30 mouse cellular contexts compared by ENCODE assay signal in genomic region chr6:95244911-95245310, GRCm38 (mm10).
DNase-seq lines count a peak whose midpoint lies in the region; ATAC-seq lines count a peak whose summit lies in the region.
"Had no signal": no experiment of that assay in that cellular context is flagged by ENCODE, and none has a peak within 500 bp of the region (broad histone marks: within the 10 kb centered on the region; RNA-seq: fewer than 3 reads in every experiment).

No protein-coding gene starts in this region.

- intact Hi-C loops in heart, postnatal 25 days (cut with DNase I): no loop called here
- intact Hi-C loops in heart, postnatal 10 days (cut with DNase I): no loop called here

- peaks cover 6% of the 10 kb centered on the region; the same call in 1 of the 2 replicates for H3K9me3 ChIP-seq in heart, embryonic 12.5 days (replicated peaks)
- H3K9me3 ChIP-seq in heart, embryonic 15.5 days (replicated peaks): no peaks in the 10 kb centered on the region
- H3K9me3 ChIP-seq in forebrain, embryonic 12.5 days: no peaks in the 10 kb centered on the region
- H3K9me3 ChIP-seq: embryonic facial prominence, embryonic 12.5 days; embryonic facial prominence, embryonic 15.5 days; forebrain, embryonic 15.5 days; G1E; hindbrain, embryonic 13.5 days; intestine, embryonic 15.5 days; kidney, embryonic 15.5 days had no signal

- no peak overlapping the region for H3K27ac ChIP-seq in heart, embryonic 12.5 days (ENCODE audit: poor library complexity, severe bottlenecking)
- H3K27ac ChIP-seq in heart, embryonic 15.5 days: no peak overlapping the region
- no peak overlapping the region for H3K27ac ChIP-seq in forebrain, embryonic 12.5 days
- H3K27ac ChIP-seq: embryonic facial prominence, embryonic 12.5 days; embryonic facial prominence, embryonic 15.5 days; forebrain, embryonic 15.5 days; heart, adult 2 months; hindbrain, embryonic 10.5 days; hindbrain, embryonic 13.5 days; intestine, embryonic 15.5 days; kidney, embryonic 15.5 days had no signal

- H3K9ac ChIP-seq in heart, embryonic 12.5 days: no peak overlapping the region
- no peak overlapping the region for H3K9ac ChIP-seq in heart, embryonic 15.5 days
- H3K9ac ChIP-seq in forebrain, embryonic 12.5 days: no peak overlapping the region
- H3K9ac ChIP-seq: embryonic facial prominence, embryonic 12.5 days; embryonic facial prominence, embryonic 15.5 days; forebrain, embryonic 15.5 days; hindbrain, embryonic 13.5 days; intestine, embryonic 15.5 days; kidney, embryonic 15.5 days had no signal

- no peaks in the 10 kb centered on the region for H3K27me3 ChIP-seq in heart, embryonic 12.5 days (replicated peaks)
- no peaks in the 10 kb centered on the region for H3K27me3 ChIP-seq in heart, embryonic 15.5 days
- no peaks in the 10 kb centered on the region for H3K27me3 ChIP-seq in forebrain, embryonic 12.5 days
- H3K27me3 ChIP-seq: CH12.LX; embryonic facial prominence, embryonic 12.5 days; embryonic facial prominence, embryonic 15.5 days; forebrain, embryonic 15.5 days; hindbrain, embryonic 13.5 days; intestine, embryonic 15.5 days; kidney, embryonic 15.5 days had no signal

- WGBS in heart, embryonic 12.5 days: 51% methylated on average over 7 of the region's 7 CpGs
- WGBS in heart, embryonic 15.5 days: 53% methylated on average over 7 of the region's 7 CpGs
- WGBS in forebrain, embryonic 12.5 days: 89% methylated on average over 7 of the region's 7 CpGs

- H3K4me2 ChIP-seq in heart, embryonic 12.5 days: no peak overlapping the region
- H3K4me2 ChIP-seq in heart, embryonic 15.5 days: no peak overlapping the region
- H3K4me2 ChIP-seq in forebrain, embryonic 12.5 days: no peak overlapping the region
- H3K4me2 ChIP-seq: embryonic facial prominence, embryonic 12.5 days; embryonic facial prominence, embryonic 15.5 days; forebrain, embryonic 15.5 days; hindbrain, embryonic 13.5 days; intestine, embryonic 15.5 days; kidney, embryonic 15.5 days had no signal

- no peak overlapping the region for H3K4me3 ChIP-seq in heart, embryonic 12.5 days
- no peak overlapping the region for H3K4me3 ChIP-seq in heart, embryonic 15.5 days
- no peak overlapping the region for H3K4me3 ChIP-seq in forebrain, embryonic 12.5 days (replicated peaks)
- H3K4me3 ChIP-seq: embryonic facial prominence, embryonic 12.5 days; embryonic facial prominence, embryonic 15.5 days; forebrain, embryonic 15.5 days; heart, adult 2 months; hindbrain, embryonic 10.5 days; hindbrain, embryonic 13.5 days; intestine, embryonic 15.5 days; kidney, embryonic 15.5 days had no signal

- no peaks in the 10 kb centered on the region for H3K36me3 ChIP-seq in heart, embryonic 12.5 days
- no peaks in the 10 kb centered on the region for H3K36me3 ChIP-seq in heart, embryonic 15.5 days
- no peaks in the 10 kb centered on the region for H3K36me3 ChIP-seq in forebrain, embryonic 12.5 days (replicated peaks)
- H3K36me3 ChIP-seq: embryonic facial prominence, embryonic 12.5 days; embryonic facial prominence, embryonic 15.5 days; forebrain, embryonic 15.5 days; G1E; hindbrain, embryonic 10.5 days; hindbrain, embryonic 13.5 days; intestine, embryonic 15.5 days; kidney, embryonic 15.5 days had no signal

- no peak for DNase-seq in heart, postnatal 25 days (ENCODE audit: low spot score)
- DNase-seq in heart, adult 8-10 months (ENCODE audit: low spot score): no peak
- DNase-seq in brain, adult 2 months (ENCODE audit: low read depth, low spot score): peak; percentile 26
- peak; percentile 8 to 9 for DNase-seq in heart, postnatal 10 days
- no peak for DNase-seq in liver
- DNase-seq: adrenal gland, postnatal 10 days; adrenal gland, postnatal 36 days; B cell, adult 2 months; cerebellum, adult 11 months; cerebellum, adult 2 months; cerebellum, adult 9-11 months; cerebellum, postnatal 25 days; gastrocnemius, postnatal 14 days; kidney, adult 11 months; kidney, adult 8-10 months had no signal

- H3K4me1 ChIP-seq in heart, embryonic 12.5 days (replicated peaks): no peaks in the 10 kb centered on the region
- no peaks in the 10 kb centered on the region for H3K4me1 ChIP-seq in heart, embryonic 15.5 days (replicated peaks)
- H3K4me1 ChIP-seq in forebrain, embryonic 12.5 days: no peaks in the 10 kb centered on the region
- H3K4me1 ChIP-seq: embryonic facial prominence, embryonic 12.5 days; embryonic facial prominence, embryonic 15.5 days; forebrain, embryonic 15.5 days; hindbrain, embryonic 10.5 days; hindbrain, embryonic 13.5 days; intestine, embryonic 15.5 days; kidney, embryonic 15.5 days had no signal

- peak; percentile 51; the same call in 1 of the 2 replicates for ATAC-seq in heart, embryonic 12.5 days (ENCODE audit: insufficient number of reproducible peaks, low FRiP score)
- ATAC-seq in heart, embryonic 15.5 days (replicated peaks; ENCODE audit: insufficient number of reproducible peaks, insufficient read depth, low FRiP score, low read depth): peak; percentile 47; the same call in 1 of the 2 replicates
- ATAC-seq in forebrain, embryonic 12.5 days (ENCODE audit: low FRiP score): no peak
- ATAC-seq: forebrain, embryonic 15.5 days; hindbrain, embryonic 16.5 days; intestine, embryonic 15.5 days; Patski had no signal

Comparison
In these comparisons a context has a peak if more than half of its experiments do, and no peak if none do; other contexts are left out.
1. DNase-seq: peak in brain, adult 2 months (single experiment) and heart, postnatal 10 days (2 of 2); none in heart, postnatal 25 days (single experiment), heart, adult 8-10 months (single experiment) and liver (single experiment).